Mouse (Mus musculus) hindbrain, embryonic 12.5 days (tissue): ENCODE data around the gene Gm11634. TPM values are rescaled to one million over a fixed set of nuclear protein-coding genes. Genes with fewer than 3 reads are reported as not detected.
A peak's percentile ranks its signal among the peaks of the same experiment; 100 is the strongest.
"Not testable (repeated sequence)": the region's sequence is repeated elsewhere in the genome, so short reads cannot be mapped to it uniquely, and the experiment has no call there.

ENCODE experiments used
- ATAC-seq: fragments of 200-750 bp; cut with Nextera tagmentation; 2 replicates; pipeline ENCODE4 v1.8.0; 2017; ENCODE audit warnings: moderate TSS enrichment; ENCODE audit not compliant: low FRiP score
- H3K27ac ChIP-seq: fragments of 300-500 bp; sonication (generic); 2 replicates; pipeline ENCODE4 v1.5.1; 2016; ENCODE audit warnings: mild to moderate bottlenecking
- H3K27me3 ChIP-seq: fragments of 300-500 bp; sonication (generic); 2 replicates; pipeline ENCODE4 v1.6.1; 2016; ENCODE audit warnings: mild to moderate bottlenecking
- H3K36me3 ChIP-seq: fragments of 300-500 bp; sonication (generic); 2 replicates; pipeline ENCODE4 v1.6.1; 2016; ENCODE audit warnings: mild to moderate bottlenecking
- H3K4me1 ChIP-seq: fragments of 300-500 bp; sonication (generic); 2 replicates; pipeline ENCODE4 v1.6.1; 2016
- H3K4me2 ChIP-seq: fragments of 300-500 bp; sonication (generic); replicated peaks from 2 replicates; pipeline ENCODE4 v1.6.1; 2016; ENCODE audit warnings: mild to moderate bottlenecking
- H3K4me3 ChIP-seq: fragments of 300-500 bp; sonication (generic); 2 replicates; pipeline ENCODE4 v1.5.1; 2016; ENCODE audit warnings: mild to moderate bottlenecking
- H3K9ac ChIP-seq: fragments of 300-500 bp; sonication (generic); 2 replicates; pipeline ENCODE4 v1.6.1; 2016; ENCODE audit warnings: mild to moderate bottlenecking, moderate library complexity
- H3K9me3 ChIP-seq: fragments of 300-500 bp; sonication (generic); replicated peaks from 2 replicates; pipeline ENCODE4 v1.6.1; 2016; ENCODE audit warnings: mild to moderate bottlenecking
- WGBS: fragments of 180-500 bp; shearing (Covaris S2); methylation state at CpG from one replicate; pipeline ENCODE4 v1.1.7; 2016; 5-methylcytosine and 5-hydroxymethylcytosine counted together
- polyA plus RNA-seq: library from polyadenylated mRNA; unstranded; fragments of >200 nt; fragmentation: Nextera tagmentation; extraction: Ambion mirVana; gene quantifications from 2 replicates; pipeline ENCODE4 v1.2.1, GENCODE M21; 2016

The Gm11634 gene
- polyA plus RNA-seq = not detected in 2 replicates

DNA sequence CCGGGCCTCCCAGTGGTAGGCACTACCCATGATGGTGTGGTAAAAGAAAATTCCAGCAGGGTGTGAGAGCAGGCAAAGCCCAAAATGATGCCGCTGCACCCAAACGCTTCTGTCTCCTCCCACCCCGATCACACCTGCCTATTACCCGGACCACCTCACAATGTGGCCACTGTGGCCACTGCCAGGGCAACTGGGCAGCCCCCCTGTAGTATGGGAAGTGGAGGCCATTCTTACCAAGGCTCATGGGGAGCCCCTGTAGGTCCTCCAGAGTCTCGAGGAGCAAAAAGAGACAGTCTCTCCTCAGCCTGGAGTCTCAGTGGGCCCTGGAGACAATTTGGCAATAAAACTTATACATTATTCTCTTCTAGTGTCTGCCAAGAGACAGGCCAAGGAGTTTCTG lies at the start of gene Gm11634:
TSS of gene Gm11634 (minus strand) at position 101 of the 400 bp plus-strand sequence.
- Histone ChIP-seq H3K4me1 (no peaks in the 10 kb centered on the region), H3K27ac (no peak within 1 kb of the TSS), H3K4me3 (no peak within 1 kb of the TSS), H3K9me3 (no peaks in the 10 kb centered on the region), H3K36me3 (no peaks in the 10 kb centered on the region), H3K9ac (no peak within 1 kb of the TSS), H3K27me3 (no peaks in the 10 kb centered on the region), H3K4me2 (no peak within 1 kb of the TSS)
- WGBS = 82% methylated on average over 6 of the region's 6 CpGs
- no peak for ATAC-seq

DNA sequence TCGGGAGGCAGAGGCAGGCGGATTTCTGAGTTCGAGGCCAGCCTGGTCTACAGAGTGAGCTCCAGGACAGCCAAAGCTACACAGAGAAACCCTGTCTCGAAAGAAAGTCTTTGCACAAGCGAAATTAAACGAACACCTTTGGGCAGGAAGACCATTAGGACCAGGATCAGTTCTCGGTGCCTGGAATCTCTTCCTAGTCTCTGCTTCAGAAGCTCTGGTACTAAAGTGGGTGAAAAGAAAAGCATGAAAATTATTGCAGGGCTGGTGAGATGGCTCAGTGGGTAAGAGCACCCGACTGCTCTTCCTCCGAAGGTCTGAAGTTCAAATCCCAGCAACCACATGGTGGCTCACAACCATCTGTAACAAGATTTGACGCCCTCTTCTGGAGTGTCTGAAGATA lies 48.0 kb upstream of the Gm11634 start:
- H3K4me3 ChIP-seq, H3K36me3 ChIP-seq, H3K4me1 ChIP-seq, ATAC-seq, H3K27me3 ChIP-seq, H3K9ac ChIP-seq, H3K4me2 ChIP-seq, H3K9me3 ChIP-seq, H3K27ac ChIP-seq: not testable (repeated sequence)
- 90% methylated on average over 10 of the region's 10 CpGs for WGBS

DNA sequence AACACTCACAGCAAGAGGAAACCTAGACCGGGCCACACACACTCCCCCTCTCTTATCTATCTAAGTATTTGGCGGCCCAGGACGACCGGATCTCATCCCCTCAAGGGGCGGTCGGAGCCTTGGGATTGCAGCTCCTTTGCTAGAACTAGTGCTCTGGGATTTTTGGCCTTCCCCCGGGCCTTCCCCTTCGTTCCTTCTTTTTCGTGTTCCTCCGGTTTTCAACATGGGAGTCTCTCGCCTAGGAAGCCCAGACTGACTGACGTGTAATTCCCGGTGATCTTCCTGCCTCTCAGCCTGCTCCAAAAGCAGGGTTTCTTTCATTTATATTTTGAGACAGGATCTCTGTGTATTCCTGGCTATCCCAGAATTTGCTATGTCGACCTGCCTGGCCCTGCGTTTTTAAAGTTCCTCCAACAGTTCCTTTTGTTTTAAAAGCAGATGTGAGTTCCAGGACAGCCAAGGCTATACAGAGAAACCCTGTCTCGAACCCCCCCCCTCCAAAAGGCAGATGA lies 47.3 kb upstream of the Gm11634 start:
- Histone ChIP-seq H3K27ac (peak overlapping the region; percentile 92), H3K4me3 (peak overlapping the region; percentile 28), H3K9ac (peak overlapping the region; percentile 50), H3K4me2 (peak overlapping the region; percentile 43)
- H3K4me1 ChIP-seq, H3K9me3 ChIP-seq, ATAC-seq, H3K27me3 ChIP-seq, H3K36me3 ChIP-seq: not testable (repeated sequence)
- 15% methylated on average over 15 of the region's 16 CpGs for WGBS

DNA sequence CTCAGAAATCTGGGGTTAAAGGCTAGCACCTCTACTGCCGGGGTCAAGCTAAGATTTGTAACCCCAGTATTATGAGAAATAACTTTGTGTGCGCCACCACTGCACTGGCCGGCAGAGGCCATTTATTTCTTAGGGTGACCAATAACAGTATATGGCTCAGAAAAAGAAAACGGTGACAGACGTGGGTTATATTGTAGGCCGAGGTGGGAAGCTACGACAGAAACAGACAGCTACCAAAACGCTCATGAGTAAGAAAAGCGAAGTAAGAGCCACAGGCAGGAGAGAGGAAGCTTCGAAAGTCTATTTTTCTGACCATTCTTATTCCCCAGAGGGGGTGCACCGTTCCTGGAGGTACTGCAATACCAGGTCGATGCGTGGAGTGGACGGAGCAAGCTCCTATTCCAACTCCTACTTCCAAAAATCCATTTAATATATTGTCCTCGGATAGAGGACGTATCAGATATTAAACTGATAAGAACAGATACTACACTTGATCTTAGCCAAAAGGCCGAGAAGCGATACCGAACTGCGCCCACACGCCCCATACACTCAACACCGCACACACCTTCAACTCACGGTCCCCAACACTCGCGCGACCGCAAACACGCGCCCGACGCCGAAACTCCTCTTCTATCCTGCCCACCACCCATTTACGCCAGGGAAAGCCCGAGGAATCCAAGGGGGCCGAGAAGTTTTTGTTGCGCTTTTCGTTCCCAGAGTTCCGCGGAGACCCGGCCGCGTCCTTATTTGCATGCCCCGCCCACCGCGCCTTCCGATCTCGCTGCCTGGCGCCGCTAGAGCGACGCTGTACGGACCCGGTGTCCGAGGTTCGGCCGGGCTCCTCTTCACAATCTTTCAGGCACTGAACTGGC lies 46.6 kb upstream of the Gm11634 start:
- not testable (repeated sequence) for H3K36me3 ChIP-seq, H3K9me3 ChIP-seq, H3K4me1 ChIP-seq, H3K27me3 ChIP-seq
- peak overlapping the region; percentile 43 for H3K4me2 ChIP-seq
- WGBS = under 1% methylated on average over 44 of the region's 56 CpGs
- H3K4me3 ChIP-seq = peak overlapping the region; percentile 28
- peak overlapping the region; percentile 50 for H3K9ac ChIP-seq
- peak; percentile 81 for ATAC-seq
- peak overlapping the region; percentile 92 for H3K27ac ChIP-seq

DNA sequence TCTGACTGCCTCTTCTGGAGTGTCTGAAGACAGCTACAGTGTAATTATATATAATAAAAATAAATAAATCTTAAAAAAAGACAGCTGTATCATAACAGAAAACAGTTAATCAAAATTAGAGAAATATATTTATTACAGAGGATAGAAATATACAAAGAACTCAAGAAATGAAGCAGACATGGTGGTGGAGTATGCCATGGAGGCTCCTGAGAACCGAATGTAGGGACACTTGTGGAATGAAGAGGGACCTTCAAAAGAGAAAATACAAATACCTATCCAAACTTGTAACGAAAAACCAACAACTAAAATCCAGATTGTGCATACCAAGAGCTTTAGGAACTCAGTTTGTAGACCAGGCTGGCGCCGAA lies 46.0 kb upstream of the Gm11634 start:
- not testable (repeated sequence) for H3K4me3 ChIP-seq, H3K4me2 ChIP-seq, H3K36me3 ChIP-seq, ATAC-seq, H3K4me1 ChIP-seq, H3K27me3 ChIP-seq, H3K9ac ChIP-seq, H3K9me3 ChIP-seq
- H3K27ac ChIP-seq = peak overlapping the region; percentile 64
- WGBS = 3% methylated on average over 4 of the region's 4 CpGs

DNA sequence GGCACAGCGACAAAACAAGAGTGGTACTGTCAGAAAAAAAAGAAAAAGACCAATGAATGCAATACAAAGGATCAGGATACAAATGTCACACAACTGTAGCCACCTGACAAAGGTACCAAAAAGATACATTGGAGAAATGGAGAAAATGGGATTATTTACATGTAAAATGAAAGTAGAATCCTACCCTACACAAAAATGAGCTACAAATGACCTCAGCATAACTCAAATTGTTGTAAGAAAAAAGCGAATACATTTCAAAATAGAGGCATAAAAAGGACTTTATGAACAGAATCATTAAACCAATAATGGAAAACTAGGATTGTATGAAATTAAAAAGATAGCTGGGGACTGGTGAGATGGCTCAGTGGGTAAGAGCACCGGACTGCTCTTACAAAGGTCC lies 45.5 kb upstream of the Gm11634 start:
- no peak overlapping the region for H3K27ac ChIP-seq
- H3K9me3 ChIP-seq = no peaks in the 10 kb centered on the region
- no peaks in the 10 kb centered on the region for H3K27me3 ChIP-seq
- peaks cover 9% of the 10 kb centered on the region for H3K4me1 ChIP-seq
- whole genome bisulfite sequencing = 66% methylated on average over 3 of the region's 3 CpGs
- no peak overlapping the region for H3K4me3 ChIP-seq
- H3K4me2 ChIP-seq = no peak overlapping the region
- no peak overlapping the region for H3K9ac ChIP-seq
- no peaks in the 10 kb centered on the region for H3K36me3 ChIP-seq
- no peak for ATAC-seq

DNA sequence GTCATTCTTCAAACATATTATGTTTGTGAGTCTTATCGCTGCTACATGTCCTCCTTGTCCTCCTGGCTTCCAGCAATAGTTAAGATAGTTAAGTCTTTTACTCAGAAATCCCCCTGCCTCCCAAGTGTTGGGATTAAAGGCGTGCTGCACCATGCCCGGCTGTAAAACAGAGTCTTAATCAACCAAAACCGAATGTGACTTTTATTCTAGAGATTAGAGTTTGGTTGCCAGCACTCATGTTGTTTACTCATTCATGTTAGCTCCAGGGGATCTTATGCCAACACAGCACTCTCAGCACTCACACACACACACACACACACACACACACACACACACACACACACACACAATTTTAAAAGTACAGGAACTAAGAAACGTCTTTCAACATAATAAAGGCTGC lies 43.9 kb upstream of the Gm11634 start:
- ATAC-seq = no peak
- no peak overlapping the region for H3K27ac ChIP-seq
- H3K4me2 ChIP-seq = no peak overlapping the region
- peaks cover 9% of the 10 kb centered on the region for H3K4me1 ChIP-seq
- no peaks in the 10 kb centered on the region for H3K9me3 ChIP-seq
- 55% methylated on average over 5 of the region's 5 CpGs for WGBS
- no peak overlapping the region for H3K4me3 ChIP-seq
- no peaks in the 10 kb centered on the region for H3K27me3 ChIP-seq
- H3K9ac ChIP-seq = no peak overlapping the region
- H3K36me3 ChIP-seq = no peaks in the 10 kb centered on the region

DNA sequence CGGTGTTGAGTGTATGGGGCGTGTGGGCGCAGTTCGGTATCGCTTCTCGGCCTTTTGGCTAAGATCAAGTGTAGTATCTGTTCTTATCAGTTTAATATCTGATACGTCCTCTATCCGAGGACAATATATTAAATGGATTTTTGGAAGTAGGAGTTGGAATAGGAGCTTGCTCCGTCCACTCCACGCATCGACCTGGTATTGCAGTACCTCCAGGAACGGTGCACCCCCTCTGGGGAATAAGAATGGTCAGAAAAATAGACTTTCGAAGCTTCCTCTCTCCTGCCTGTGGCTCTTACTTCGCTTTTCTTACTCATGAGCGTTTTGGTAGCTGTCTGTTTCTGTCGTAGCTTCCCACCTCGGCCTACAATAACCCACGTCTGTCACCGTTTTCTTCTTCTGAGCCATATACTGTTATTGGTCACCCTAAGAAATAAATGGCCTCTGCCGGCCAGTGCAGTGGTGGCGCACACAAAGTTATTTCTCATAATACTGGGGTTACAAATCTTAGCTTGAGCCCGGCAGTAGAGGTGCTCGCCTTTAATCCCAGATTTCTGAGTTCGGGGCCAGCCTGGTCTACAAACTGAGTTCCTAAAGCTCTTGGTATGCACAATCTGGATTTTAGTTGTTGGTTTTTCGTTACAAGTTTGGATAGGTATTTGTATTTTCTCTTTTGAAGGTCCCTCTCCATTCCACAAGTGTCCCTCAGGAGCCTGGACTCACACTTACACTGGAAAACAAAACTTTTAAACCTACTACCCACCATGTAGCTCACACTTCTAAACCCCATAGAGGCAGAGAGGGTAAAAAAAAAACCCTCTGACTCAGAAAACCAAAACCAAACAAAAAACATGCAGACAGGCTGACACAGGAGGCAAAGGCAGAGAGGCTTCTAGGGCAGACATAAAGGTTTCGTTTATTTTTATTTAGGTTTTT lies 42.9 kb upstream of the Gm11634 start:
- WGBS = 6% methylated on average over 14 of the region's 26 CpGs
- not testable (repeated sequence) for H3K36me3 ChIP-seq, H3K27me3 ChIP-seq, H3K9me3 ChIP-seq, H3K9ac ChIP-seq, H3K4me3 ChIP-seq, H3K4me1 ChIP-seq
- Histone ChIP-seq H3K27ac (peak overlapping the region; percentile 87), H3K4me2 (peak overlapping the region; percentile 47)
- peak; percentile 80 for ATAC-seq

DNA sequence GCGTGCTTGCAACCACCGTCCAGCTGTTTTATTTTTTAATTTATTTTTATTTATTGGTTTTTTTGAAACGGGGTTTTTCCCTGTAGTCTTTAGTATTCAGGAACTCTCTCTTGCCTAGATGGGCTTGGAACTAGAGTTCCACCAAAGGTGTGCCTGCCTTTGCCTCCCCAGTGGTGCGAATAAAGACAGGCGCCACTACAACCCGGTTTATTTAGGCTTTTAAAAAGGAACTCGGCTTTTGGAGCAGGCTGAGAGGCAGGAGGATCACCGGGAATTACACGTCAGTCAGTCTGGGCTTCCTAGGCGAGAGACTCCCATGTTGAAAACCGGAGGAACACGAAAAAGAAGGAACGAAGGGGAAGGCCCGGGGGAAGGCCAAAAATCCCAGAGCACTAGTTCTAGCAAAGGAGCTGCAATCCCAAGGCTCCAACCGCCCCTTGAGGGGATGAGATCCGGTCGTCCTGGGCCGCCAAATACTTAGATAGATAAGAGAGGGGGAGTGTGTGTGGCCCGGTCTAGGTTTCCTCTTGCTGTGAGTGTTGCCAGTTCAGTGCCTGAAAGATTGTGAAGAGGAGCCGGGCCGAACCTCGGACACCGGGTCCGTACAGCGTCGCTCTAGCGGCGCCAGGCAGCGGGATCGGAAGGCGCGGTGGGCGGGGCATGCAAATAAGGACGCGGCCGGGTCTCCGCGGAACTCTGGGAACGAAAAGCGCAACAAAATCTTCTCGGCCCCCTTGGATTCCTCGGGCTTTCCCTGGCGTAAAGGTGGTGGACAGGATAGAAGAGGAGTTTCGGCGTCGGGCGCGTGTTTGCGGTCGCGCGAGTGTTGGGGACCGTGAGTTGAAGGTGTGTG lies 42.0 kb upstream of the Gm11634 start:
- peak; percentile 79 for ATAC-seq
- H3K4me1 ChIP-seq, H3K9me3 ChIP-seq, H3K36me3 ChIP-seq, H3K27me3 ChIP-seq: not testable (repeated sequence)
- 5% methylated on average over 53 of the region's 53 CpGs for WGBS
- H3K9ac ChIP-seq = 0 out of 2 replicates have a peak overlapping the region, but pooled peaks have one; percentile 43
- peak overlapping the region; percentile 34 for H3K4me3 ChIP-seq
- H3K27ac ChIP-seq = peak overlapping the region; percentile 87
- peak overlapping the region; percentile 47 for H3K4me2 ChIP-seq

DNA sequence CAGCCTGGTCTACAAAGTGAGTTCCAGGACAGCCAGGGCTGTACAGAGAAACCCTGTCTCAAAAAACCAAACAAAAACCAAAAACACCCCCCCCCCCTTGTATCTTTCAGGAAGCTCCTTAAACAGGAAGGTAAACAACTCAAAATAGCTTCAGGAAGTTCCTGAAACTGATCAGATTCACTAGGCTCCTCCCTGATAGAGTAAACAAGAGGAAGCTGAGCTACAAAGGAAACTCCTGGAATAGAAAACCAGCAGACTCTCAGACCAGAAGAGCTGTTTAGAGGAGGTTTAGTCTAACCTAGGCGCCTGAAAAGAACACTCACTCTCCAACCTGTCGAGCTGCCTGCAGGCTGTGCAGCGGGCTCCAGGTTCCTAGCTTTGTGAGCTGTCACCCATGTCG lies 40.7 kb upstream of the Gm11634 start:
- Histone ChIP-seq H3K4me3 (no peak overlapping the region), H3K27me3 (no peaks in the 10 kb centered on the region), H3K9ac (no peak overlapping the region), H3K4me1 (peaks cover 6% of the 10 kb centered on the region; the same call in 1 of the 2 replicates), H3K4me2 (no peak overlapping the region), H3K36me3 (no peaks in the 10 kb centered on the region), H3K9me3 (no peaks in the 10 kb centered on the region), H3K27ac (no peak overlapping the region)
- no peak for ATAC-seq
- WGBS = 88% methylated on average over 4 of the region's 4 CpGs

DNA sequence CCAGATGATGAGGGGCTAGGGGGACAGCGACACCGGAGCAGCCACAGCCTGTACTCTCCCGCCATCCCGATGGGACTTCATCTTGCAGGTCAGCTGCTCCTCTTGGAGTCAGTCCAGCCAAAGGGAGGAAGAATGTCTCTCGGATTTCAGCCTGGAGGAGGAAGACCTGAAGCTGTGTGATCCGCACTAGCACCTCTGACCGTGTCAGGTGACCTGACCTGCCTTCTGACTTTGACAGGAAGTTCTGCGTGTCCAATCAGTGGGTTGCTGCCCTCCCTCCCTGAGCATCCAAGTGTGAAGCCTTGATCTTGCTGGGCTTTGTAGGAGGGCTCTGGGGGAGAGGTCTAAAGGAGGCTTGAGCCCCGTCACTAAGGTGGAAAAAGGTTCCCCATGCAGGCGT lies 36.6 kb upstream of the Gm11634 start:
- ATAC-seq = no peak
- WGBS = 80% methylated on average over 10 of the region's 10 CpGs

More for the DNA sequence above, 36.6 kb upstream of the Gm11634 start:
- no peaks in the 10 kb centered on the region for H3K4me1 ChIP-seq
- H3K27me3 ChIP-seq = no peaks in the 10 kb centered on the region
- no peak overlapping the region for H3K27ac ChIP-seq
- 0 out of 2 replicates have a peak, but pooled peaks cover 5% of the 10 kb centered on the region for H3K36me3 ChIP-seq
- no peak overlapping the region for H3K4me3 ChIP-seq
- no peak overlapping the region for H3K9ac ChIP-seq
- H3K4me2 ChIP-seq = no peak overlapping the region
- H3K9me3 ChIP-seq = no peaks in the 10 kb centered on the region
